Comparison of ENCODE assay signal across 18 mouse cellular contexts in the genomic region with DNA sequence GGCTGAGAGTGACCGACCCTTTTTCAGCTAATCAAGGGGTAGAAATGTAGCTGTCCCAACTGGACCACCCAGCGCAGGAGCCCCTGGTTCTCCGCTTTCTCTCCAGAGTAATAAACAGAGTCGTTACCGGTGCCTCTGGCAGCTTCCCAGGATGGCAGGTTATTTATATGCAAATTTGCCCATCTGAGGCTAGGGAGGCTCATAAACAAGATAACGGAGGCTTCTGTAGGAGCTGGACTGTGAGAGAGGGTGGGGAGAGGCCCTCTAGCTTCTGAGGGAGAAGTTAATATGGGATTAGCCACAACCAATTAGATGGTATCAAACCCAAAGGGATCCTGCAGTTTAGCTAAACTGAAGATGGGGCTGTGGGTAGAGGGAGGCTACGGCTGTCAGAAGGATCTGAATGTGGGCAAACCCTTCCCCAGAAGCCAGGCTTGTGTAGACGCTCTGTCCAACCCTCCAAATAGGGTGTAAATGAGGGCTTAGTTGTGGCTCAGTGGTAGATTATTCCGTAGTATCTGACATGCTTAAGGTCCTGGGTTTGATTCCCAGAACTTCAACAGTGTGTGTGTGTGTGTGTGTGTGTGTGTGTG.
DNase-seq lines count a peak whose midpoint lies in the region; ATAC-seq and TF ChIP-seq lines count a peak whose summit lies in the region.
"Had no signal": no experiment of that assay in that cellular context is flagged by ENCODE, and none has a peak within 500 bp of the region (broad histone marks: within the 10 kb centered on the region; RNA-seq: fewer than 3 reads in every experiment).

No protein-coding gene starts in this region.

- no peak overlapping the region for H3K4me2 ChIP-seq in forebrain, embryonic 12.5 days
- H3K4me2 ChIP-seq in forebrain, postnatal 0 days (ENCODE audit: low read depth) = no peak overlapping the region
- no peak overlapping the region for H3K4me2 ChIP-seq in hindbrain, embryonic 13.5 days
- no peak overlapping the region for H3K4me2 ChIP-seq in midbrain, embryonic 15.5 days
- H3K4me2 ChIP-seq: liver, embryonic 11.5 days; lung, embryonic 15.5 days had no signal

- 12% methylated on average over 9 of the region's 9 CpGs for WGBS in forebrain, embryonic 12.5 days
- WGBS in forebrain, postnatal 0 days = 22% methylated on average over 9 of the region's 9 CpGs
- WGBS in hindbrain, embryonic 13.5 days = 25% methylated on average over 9 of the region's 9 CpGs
- 12% methylated on average over 9 of the region's 9 CpGs for WGBS in midbrain, embryonic 15.5 days

- H3K36me3 ChIP-seq in forebrain, embryonic 12.5 days (replicated peaks) = no peaks in the 10 kb centered on the region
- no peaks in the 10 kb centered on the region for H3K36me3 ChIP-seq in forebrain, postnatal 0 days (ENCODE audit: insufficient read depth)
- no peaks in the 10 kb centered on the region for H3K36me3 ChIP-seq in hindbrain, embryonic 13.5 days
- no peaks in the 10 kb centered on the region for H3K36me3 ChIP-seq in midbrain, embryonic 15.5 days (replicated peaks)
- H3K36me3 ChIP-seq: limb, embryonic 10.5 days; lung, embryonic 15.5 days had no signal

- peaks cover 4% of the 10 kb centered on the region; the same call in 1 of the 2 replicates for H3K27me3 ChIP-seq in forebrain, embryonic 12.5 days
- H3K27me3 ChIP-seq in forebrain, postnatal 0 days (ENCODE audit: insufficient read depth, low read length) = no peaks in the 10 kb centered on the region; the same call in 1 of the 2 replicates
- H3K27me3 ChIP-seq in hindbrain, embryonic 13.5 days = peaks cover 8% of the 10 kb centered on the region
- no peaks in the 10 kb centered on the region for H3K27me3 ChIP-seq in midbrain, embryonic 15.5 days (replicated peaks)

- H3K9me3 ChIP-seq in forebrain, embryonic 12.5 days = no peaks in the 10 kb centered on the region
- no peaks in the 10 kb centered on the region for H3K9me3 ChIP-seq in forebrain, postnatal 0 days (ENCODE audit: low read length)
- peaks cover 4% of the 10 kb centered on the region; the same call in 1 of the 2 replicates for H3K9me3 ChIP-seq in hindbrain, embryonic 13.5 days
- H3K9me3 ChIP-seq in midbrain, embryonic 15.5 days = no peaks in the 10 kb centered on the region
- H3K9me3 ChIP-seq: limb, embryonic 10.5 days; lung, embryonic 15.5 days had no signal

- H3K9ac ChIP-seq in forebrain, embryonic 12.5 days = no peak overlapping the region
- no peak overlapping the region for H3K9ac ChIP-seq in forebrain, postnatal 0 days
- no peak overlapping the region for H3K9ac ChIP-seq in hindbrain, embryonic 13.5 days
- no peak overlapping the region for H3K9ac ChIP-seq in midbrain, embryonic 15.5 days
- H3K9ac ChIP-seq: lung, embryonic 15.5 days had no signal

- H3K27ac ChIP-seq in forebrain, embryonic 12.5 days = peak overlapping the region; percentile 13; the same call in 1 of the 2 replicates
- no peak overlapping the region for H3K27ac ChIP-seq in forebrain, postnatal 0 days (ENCODE audit: low read depth, low read length)
- peak overlapping the region; percentile 60 for H3K27ac ChIP-seq in hindbrain, embryonic 13.5 days
- 0 out of 2 replicates have a peak overlapping the region, but pooled peaks have one; percentile 23 for H3K27ac ChIP-seq in midbrain, embryonic 15.5 days
- H3K27ac ChIP-seq: limb, embryonic 10.5 days; lung, embryonic 15.5 days had no signal

- no peak for TF ChIP-seq CTCF in forebrain, postnatal 0 days (IDR thresholded peaks at IDR 0.05; ENCODE audit: low read depth)

- peak; percentile 82 for ATAC-seq in forebrain, embryonic 12.5 days (ENCODE audit: low FRiP score)
- no peak for ATAC-seq in forebrain, postnatal 0 days
- peak; percentile 66 for ATAC-seq in hindbrain, embryonic 13.5 days (ENCODE audit: low FRiP score)
- ATAC-seq in midbrain, embryonic 15.5 days (replicated peaks) = peak; percentile 83
- ATAC-seq: activated CD4-positive, CD25-positive, alpha-beta regulatory T cell, adult 4 months had no signal

- H3K4me3 ChIP-seq in forebrain, embryonic 12.5 days (replicated peaks) = no peak overlapping the region
- no peak overlapping the region for H3K4me3 ChIP-seq in forebrain, postnatal 0 days (ENCODE audit: low read depth, low read length)
- no peak overlapping the region for H3K4me3 ChIP-seq in hindbrain, embryonic 13.5 days
- no peak overlapping the region for H3K4me3 ChIP-seq in midbrain, embryonic 15.5 days
- H3K4me3 ChIP-seq: limb, embryonic 10.5 days; lung, embryonic 15.5 days had no signal

- DNase-seq in forebrain, postnatal 0 days = no peak
- DNase-seq in ES-CJ7 (ENCODE audit: low read depth, low spot score) = peak; percentile 19
- no peak for DNase-seq in cerebellum, adult 11-12 months
- no peak for DNase-seq in cerebellum, adult 8-10 months
- DNase-seq in adrenal gland, adult 18-20 months (ENCODE audit: low spot score in 2 of 2) = no peak
- DNase-seq: adrenal gland, postnatal 25 days; cerebellum, postnatal 10 days; embryo, embryonic 11 days; gastrocnemius, postnatal 36 days; layer of hippocampus, postnatal 36 days; right cerebral cortex, postnatal 25 days had no signal

- peaks cover 12% of the 10 kb centered on the region for H3K4me1 ChIP-seq in forebrain, embryonic 12.5 days
- H3K4me1 ChIP-seq in forebrain, postnatal 0 days (ENCODE audit: insufficient read depth) = peaks cover 6% of the 10 kb centered on the region; the same call in 1 of the 2 replicates
- peaks cover 22% of the 10 kb centered on the region for H3K4me1 ChIP-seq in hindbrain, embryonic 13.5 days (replicated peaks)
- H3K4me1 ChIP-seq in midbrain, embryonic 15.5 days = peaks cover 7% of the 10 kb centered on the region
- H3K4me1 ChIP-seq: limb, embryonic 10.5 days; lung, embryonic 15.5 days had no signal
